Mouse (Mus musculus) T-cell, adult 2 months (primary cell): ENCODE measurements at regions not wholly inside any gene's neighbourhood (a gene's known extent, or its start where the extent isn't known, plus 50 kb on each side); places are given as distances from the start of the nearest gene placed in this dataset.

Experiments used
- DNase-seq: peaks from one replicate; pipeline ENCODE4 v3.0.0; 2022; ENCODE audit warnings: low spot score

- DNase-seq, result no peak
Observed at GRCm38 (mm10) chr5:85467811-85468210, 597.6 kb downstream of the Cenpc1 start.

DNA sequence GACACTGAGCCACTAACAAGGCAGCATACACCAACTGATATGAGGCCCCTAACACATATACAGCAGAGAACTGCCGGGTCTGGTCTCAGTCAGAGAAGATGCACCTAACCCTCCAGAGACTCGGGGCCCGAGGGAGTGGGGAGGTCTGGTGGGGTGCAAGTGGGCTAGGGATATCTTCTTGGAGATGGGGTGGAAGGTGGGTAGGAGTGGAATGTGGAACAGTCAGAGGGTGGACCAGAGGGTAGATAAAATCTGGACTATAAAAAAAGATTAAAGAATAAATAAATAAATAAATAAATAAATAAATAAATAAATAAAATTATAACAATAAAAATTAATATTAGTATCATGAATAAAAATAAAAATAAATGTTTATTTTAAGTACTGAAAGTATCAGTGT lies 598.2 kb downstream of the Cenpc1 start:
- no peak for DNase-seq
